Mouse (Mus musculus) erythroblast, embryonic 14.5 days (primary cell): ENCODE data around the gene Nfib. TPM values are rescaled to one million over a fixed set of nuclear protein-coding genes. Genes with fewer than 3 reads are reported as not detected.

Experiments
- H3K27me3 ChIP-seq: 2 replicates; pipeline ENCODE4 v1.6.1; 2012; ENCODE audit warnings: inconsistent platforms; ENCODE audit not compliant: control insufficient read depth
- H3K36me3 ChIP-seq: 2 replicates; pipeline ENCODE4 v1.6.1; 2012; ENCODE audit warnings: mild to moderate bottlenecking, inconsistent platforms; ENCODE audit not compliant: control insufficient read depth
- H3K4me1 ChIP-seq: 2 replicates; pipeline ENCODE4 v1.6.1; 2012; ENCODE audit warnings: inconsistent platforms; ENCODE audit not compliant: control insufficient read depth
- H3K4me3 ChIP-seq: replicated peaks from 2 replicates; pipeline ENCODE3; 2012; ENCODE audit warnings: moderate library complexity, mild to moderate bottlenecking, inconsistent platforms
- H3K9me3 ChIP-seq: 2 replicates; pipeline ENCODE4 v1.6.1; 2012; ENCODE audit warnings: low read length, inconsistent platforms, mixed read lengths; ENCODE audit not compliant: control insufficient read depth
- GATA1 ChIP-seq: IDR thresholded peaks from 2 replicates; pipeline ENCODE4 v1.6.1; 2012; ENCODE audit warnings: low read length, inconsistent platforms, mixed read lengths
- TAL1 ChIP-seq: IDR thresholded peaks from 3 replicates; pipeline ENCODE4 v1.6.1; 2012; ENCODE audit warnings: low read length, inconsistent platforms, mixed read lengths
- polyA plus RNA-seq: library from polyadenylated mRNA; stranded (reverse); fragments of >175 nt; gene quantifications from 2 replicates; pipeline ENCODE4 v1.2.3, GENCODE M21; 2012

Nfib gene
- polyA plus RNA-seq, 1 experiment = not detected

- H3K27me3 ChIP-seq = peaks cover 46% of the 10 kb centered on the region
- H3K9me3 ChIP-seq = no peaks in the 10 kb centered on the region
- no peak overlapping the region for H3K4me3 ChIP-seq
- TF ChIP-seq TAL1 (no peak), GATA1 (no peak)
- no peaks in the 10 kb centered on the region for H3K36me3 ChIP-seq
- H3K4me1 ChIP-seq = no peaks in the 10 kb centered on the region
Observed at GRCm38 (mm10) chr4:82540048-82540410, 165.5 kb downstream of the Nfib start.

GRCm38 (mm10) chr4:82539406-82540047 is 166.0 kb downstream of the Nfib start:
- H3K4me3 ChIP-seq = no peak overlapping the region
- peaks cover 46% of the 10 kb centered on the region for H3K27me3 ChIP-seq
- TF ChIP-seq TAL1 (no peak), GATA1 (no peak)
- H3K36me3 ChIP-seq = no peaks in the 10 kb centered on the region
- H3K4me1 ChIP-seq = no peaks in the 10 kb centered on the region
- H3K9me3 ChIP-seq = no peaks in the 10 kb centered on the region

- TF ChIP-seq GATA1 (no peak), TAL1 (no peak)
- Histone ChIP-seq H3K9me3 (no peaks in the 10 kb centered on the region), H3K4me1 (no peaks in the 10 kb centered on the region), H3K36me3 (no peaks in the 10 kb centered on the region), H3K27me3 (peaks cover 46% of the 10 kb centered on the region), H3K4me3 (no peak overlapping the region)
Observed at GRCm38 (mm10) chr4:82538815-82539214, 166.7 kb downstream of the Nfib start.

- Histone ChIP-seq H3K27me3 (peaks cover 46% of the 10 kb centered on the region), H3K36me3 (no peaks in the 10 kb centered on the region), H3K4me3 (no peak overlapping the region), H3K9me3 (no peaks in the 10 kb centered on the region), H3K4me1 (no peaks in the 10 kb centered on the region)
- no peak for TF ChIP-seq TAL1
- no peak for TF ChIP-seq GATA1
Observed at GRCm38 (mm10) chr4:82538069-82538811, 167.3 kb downstream of the Nfib start.

- H3K4me3 ChIP-seq = no peak overlapping the region
- H3K4me1 ChIP-seq = no peaks in the 10 kb centered on the region
- H3K27me3 ChIP-seq = peaks cover 46% of the 10 kb centered on the region
- TF ChIP-seq GATA1 (no peak), TAL1 (no peak)
- H3K36me3 ChIP-seq = no peaks in the 10 kb centered on the region
- H3K9me3 ChIP-seq = no peaks in the 10 kb centered on the region
Observed at GRCm38 (mm10) chr4:82537279-82537967, 168.1 kb downstream of the Nfib start.

- Histone ChIP-seq H3K9me3 (no peaks in the 10 kb centered on the region), H3K27me3 (peaks cover 46% of the 10 kb centered on the region), H3K4me1 (no peaks in the 10 kb centered on the region), H3K4me3 (no peak overlapping the region), H3K36me3 (no peaks in the 10 kb centered on the region)
- TF ChIP-seq GATA1 (no peak), TAL1 (no peak)
Observed at GRCm38 (mm10) chr4:82536435-82537278, 168.9 kb downstream of the Nfib start.

- Histone ChIP-seq H3K36me3 (no peaks in the 10 kb centered on the region), H3K27me3 (peaks cover 46% of the 10 kb centered on the region), H3K9me3 (no peaks in the 10 kb centered on the region), H3K4me3 (no peak overlapping the region), H3K4me1 (no peaks in the 10 kb centered on the region)
- no peak for TF ChIP-seq TAL1
- TF ChIP-seq GATA1 = no peak
Observed at GRCm38 (mm10) chr4:82535606-82536434, 169.7 kb downstream of the Nfib start.

GRCm38 (mm10) chr4:82533231-82533630 is 172.3 kb downstream of the Nfib start:
- no peak for TF ChIP-seq GATA1
- TF ChIP-seq TAL1 = no peak
- Histone ChIP-seq H3K4me1 (no peaks in the 10 kb centered on the region), H3K27me3 (peaks cover 28% of the 10 kb centered on the region), H3K36me3 (no peaks in the 10 kb centered on the region), H3K9me3 (no peaks in the 10 kb centered on the region), H3K4me3 (no peak overlapping the region)
